Mouse (Mus musculus): ENCODE results near the gene Snx30. TPM values are rescaled to one million over a fixed set of nuclear protein-coding genes. Genes with fewer than 3 reads are reported as not detected.

Gene Snx30
- total and polyA plus RNA-seq, 3 experiments = 4.2 to 8.6 TPM; not detected in 1

GRCm38 (mm10) chr4:59814094-59814493, 8.5 kb downstream of the Snx30 start:
- Histone ChIP-seq H3K36me3 (ENCODE audit: control insufficient read depth in 1 of 2, insufficient read depth in 2 of 2, low read length in 2 of 2) (no peaks in the 10 kb centered on the region), H3K79me2 (ENCODE audit: control insufficient read depth, insufficient read depth, low read length, poor library complexity) (no peaks in the 10 kb centered on the region), H3K9ac (ENCODE audit: control insufficient read depth, low read depth, low read length, poor library complexity, severe bottlenecking) (no peak overlapping the region), H3K27me3 (ENCODE audit: control insufficient read depth in 1 of 2, insufficient read depth in 2 of 2, low read length in 2 of 2) (no peaks in the 10 kb centered on the region), H3K4me3 (ENCODE audit: control insufficient read depth in 1 of 2, insufficient read depth in 1 of 2, low read depth in 2 of 2, low read length in 2 of 2) (no peak overlapping the region), H3K27ac (ENCODE audit: control insufficient read depth, low read depth, low read length) (no peak overlapping the region), H3K4me1 (ENCODE audit: control insufficient read depth in 1 of 2, insufficient read depth in 2 of 2, low read length in 2 of 2) (peaks cover 2 to 6% of the 10 kb centered on the region in 2 experiments; a peak in 1 of 4 replicates), H3K9me3 (replicated peaks; ENCODE audit: insufficient read depth, low read length) (no peaks in the 10 kb centered on the region)
- no peak for DNase-seq (ENCODE audit: low read depth, low spot score)
- TF ChIP-seq KAT2A (conservative IDR thresholded peaks at IDR 0.05; ENCODE audit: low read depth, low read length) = no peak
- TF ChIP-seq USF1 (IDR thresholded peaks at IDR 0.05; ENCODE audit: low read depth, low read length) = 0 out of 2 replicates have a peak, but pooled peaks have one; percentile 19
- no peak for TF ChIP-seq ETS1 (IDR thresholded peaks at IDR 0.05; ENCODE audit: low read depth, low read length)
- no peak for TF ChIP-seq RCOR1 (IDR thresholded peaks at IDR 0.05; ENCODE audit: low read depth, low read length)
- no peak for TF ChIP-seq TBP (IDR thresholded peaks at IDR 0.05; ENCODE audit: low read depth, low read length)
- TF ChIP-seq SMC3 (IDR thresholded peaks at IDR 0.05; ENCODE audit: low read depth, low read length) = no peak
- no peak for TF ChIP-seq SIN3A (IDR thresholded peaks at IDR 0.05; ENCODE audit: low read length)
- no peak for TF ChIP-seq JUND (IDR thresholded peaks at IDR 0.05; ENCODE audit: low read depth, low read length)
- 0 out of 2 replicates have a peak, but pooled peaks have one; percentile 13 for TF ChIP-seq GATA1 (IDR thresholded peaks at IDR 0.05; ENCODE audit: low read depth, low read length)
- TF ChIP-seq CTCF (IDR thresholded peaks at IDR 0.05 in 2 of 3, conservative IDR thresholded peaks at IDR 0.05 in 1 of 3; ENCODE audit: control insufficient read depth in 1 of 3, insufficient read depth in 1 of 3, low read depth in 2 of 3, low read length in 3 of 3, poor library complexity in 1 of 3, severe bottlenecking in 1 of 3) = no peak
- no peak for TF ChIP-seq ELF1 (IDR thresholded peaks at IDR 0.05; ENCODE audit: low read depth, low read length)
- no peak for TF ChIP-seq CHD2 (IDR thresholded peaks at IDR 0.05; ENCODE audit: low read length)
- no peak for TF ChIP-seq POLR2AphosphoS5 (IDR thresholded peaks at IDR 0.05; ENCODE audit: borderline replicate concordance, low read depth, low read length)
- TF ChIP-seq NELFE (IDR thresholded peaks at IDR 0.05; ENCODE audit: low read depth, low read length) = no peak

- no peak overlapping the region for H3K4me3 ChIP-seq (ENCODE audit: control insufficient read depth in 1 of 2, insufficient read depth in 1 of 2, low read depth in 2 of 2, low read length in 2 of 2)
- DNase-seq (ENCODE audit: low read depth, low spot score) = peak; percentile 37
- H3K4me1 ChIP-seq (ENCODE audit: control insufficient read depth in 1 of 2, insufficient read depth in 2 of 2, low read length in 2 of 2) = peaks cover 2 to 6% of the 10 kb centered on the region in 2 experiments; a peak in 1 of 4 replicates
- no peak overlapping the region for H3K27ac ChIP-seq (ENCODE audit: control insufficient read depth, low read depth, low read length)
- H3K27me3 ChIP-seq (ENCODE audit: control insufficient read depth in 1 of 2, insufficient read depth in 2 of 2, low read length in 2 of 2) = no peaks in the 10 kb centered on the region
- no peaks in the 10 kb centered on the region for H3K36me3 ChIP-seq (ENCODE audit: control insufficient read depth in 1 of 2, insufficient read depth in 2 of 2, low read length in 2 of 2)
- H3K9me3 ChIP-seq (replicated peaks; ENCODE audit: insufficient read depth, low read length) = no peaks in the 10 kb centered on the region
- no peaks in the 10 kb centered on the region for H3K79me2 ChIP-seq (ENCODE audit: control insufficient read depth, insufficient read depth, low read length, poor library complexity)
- no peak for TF ChIP-seq ZKSCAN1 (IDR thresholded peaks at IDR 0.05; ENCODE audit: low read depth, low read length)
- no peak for TF ChIP-seq NRF1 (IDR thresholded peaks at IDR 0.05; ENCODE audit: insufficient read depth, low read depth, low read length, poor library complexity, severe bottlenecking)
- TF ChIP-seq MXI1 (IDR thresholded peaks at IDR 0.05; ENCODE audit: low read depth, low read length) = no peak
- TF ChIP-seq MEF2A (IDR thresholded peaks at IDR 0.05; ENCODE audit: extremely low read depth, insufficient replicate concordance, low read depth, low read length, poor library complexity, severe bottlenecking) = no peak
- TF ChIP-seq ZNF384 (IDR thresholded peaks at IDR 0.05; ENCODE audit: low read depth, low read length) = peak; percentile 66
- TF ChIP-seq NELFE (IDR thresholded peaks at IDR 0.05; ENCODE audit: low read depth, low read length) = no peak
- TF ChIP-seq GABPA (IDR thresholded peaks at IDR 0.05; ENCODE audit: low read depth, low read length) = no peak
- no peak for TF ChIP-seq KAT2A (conservative IDR thresholded peaks at IDR 0.05; ENCODE audit: low read depth, low read length)
- TF ChIP-seq SMC3 (IDR thresholded peaks at IDR 0.05; ENCODE audit: low read depth, low read length) = no peak
- no peak for TF ChIP-seq ZMIZ1 (IDR thresholded peaks at IDR 0.05; ENCODE audit: low read depth, low read length)
- TF ChIP-seq POLR2AphosphoS2 (IDR thresholded peaks at IDR 0.05; ENCODE audit: low read length) = no peak
- no peak for TF ChIP-seq USF1 (IDR thresholded peaks at IDR 0.05; ENCODE audit: low read depth, low read length)
- TF ChIP-seq RCOR1 (IDR thresholded peaks at IDR 0.05; ENCODE audit: low read depth, low read length) = peak; percentile 73
- TF ChIP-seq RAD21 (IDR thresholded peaks at IDR 0.05; ENCODE audit: low read depth, low read length) = no peak
- no peak overlapping the region for H3K9ac ChIP-seq (ENCODE audit: control insufficient read depth, low read depth, low read length, poor library complexity, severe bottlenecking)
Observed at GRCm38 (mm10) chr4:59815121-59815810, 9.6 kb downstream of the Snx30 start.

Measured in MEL (cell line).